Comparison of ENCODE assay signal across 16 mouse cellular contexts in the genomic region with DNA sequence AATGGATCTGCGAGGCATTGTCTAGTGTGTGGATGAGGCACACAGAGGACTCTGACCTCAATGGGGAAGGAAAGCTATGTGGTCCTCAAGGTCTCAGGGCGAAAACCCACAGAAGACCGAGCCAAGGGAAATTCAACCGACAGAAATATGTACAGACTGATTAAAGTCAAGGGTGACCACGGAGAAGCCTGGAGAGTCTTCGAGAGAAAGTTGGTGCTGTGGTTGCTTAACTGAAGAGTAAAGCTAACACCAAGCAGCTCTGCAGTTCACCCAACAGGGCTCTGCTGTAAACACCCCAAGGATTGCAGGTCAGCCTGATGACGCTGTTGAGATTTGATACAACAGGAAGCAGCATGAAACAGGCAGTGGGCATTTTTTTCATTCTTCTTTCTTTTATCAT. TPM values are rescaled to one million over a fixed set of nuclear protein-coding genes. Genes with fewer than 3 reads are reported as not detected.
A peak's percentile ranks its signal among the peaks of the same experiment; 100 is the strongest.
DNase-seq lines count a peak whose midpoint lies in the region; ATAC-seq and TF ChIP-seq lines count a peak whose summit lies in the region.
"Had no signal": no experiment of that assay in that cellular context is flagged by ENCODE, and none has a peak within 500 bp of the region (broad histone marks: within the 10 kb centered on the region; RNA-seq: fewer than 3 reads in every experiment).

No protein-coding gene starts in this region.

- intact Hi-C loops in gastrocnemius, adult 2 months (cut with DNase I), result no loop called here

- no peak overlapping the region for H3K4me2 ChIP-seq in midbrain, embryonic 14.5 days (ENCODE audit: low read length)
- H3K4me2 ChIP-seq: midbrain, embryonic 11.5 days had no signal

- no peak overlapping the region for H3K4me3 ChIP-seq in gastrocnemius, adult 2 months
- no peak overlapping the region for H3K4me3 ChIP-seq in spleen, adult 2 months (ENCODE audit: extremely low read depth, insufficient read depth, insufficient read length)
- no peak overlapping the region for H3K4me3 ChIP-seq in midbrain, embryonic 14.5 days (replicated peaks; ENCODE audit: low read depth, low read length)

- no peak overlapping the region for H3K9ac ChIP-seq in midbrain, embryonic 14.5 days (replicated peaks; ENCODE audit: low read length)
- H3K9ac ChIP-seq: forebrain, postnatal 0 days had no signal

- no peak for TF ChIP-seq CTCF in gastrocnemius, adult 2 months (IDR thresholded peaks at IDR 0.05)
- TF ChIP-seq CTCF in spleen, adult 2 months (IDR thresholded peaks at IDR 0.05; ENCODE audit: extremely low read depth, insufficient read depth, insufficient read length, insufficient replicate concordance), result no peak

- no peak for DNase-seq in gastrocnemius, adult 2 months
- no peak for DNase-seq in gastrocnemius, adult 18-20 months (ENCODE audit: low spot score)
- no peak for DNase-seq in spleen, adult 2 months (ENCODE audit: low read depth in 1 of 2, low spot score in 2 of 2)
- no peak for DNase-seq in spleen, adult 18-20 months
- peak; percentile 66 for DNase-seq in lung, postnatal 36 days
- no peak for DNase-seq in midbrain, embryonic 14.5 days
- no peak for DNase-seq in left cerebral cortex, adult 11 months (ENCODE audit: low spot score)
- DNase-seq in Muller cell, postnatal 12 days (ENCODE audit: inconsistent ontology term), result no peak
- DNase-seq: cerebellum, postnatal 14 days; forebrain, postnatal 0 days; heart, postnatal 10 days; kidney, adult 9 months; left cerebral cortex, postnatal 4 days; retina, postnatal 1 day had no signal

- TF ChIP-seq POLR2A in spleen, adult 2 months (IDR thresholded peaks at IDR 0.05; ENCODE audit: low read depth, low read length), result no peak

- 26% methylated on average over 7 of the region's 7 CpGs for WGBS in spleen, adult 2 months
- WGBS in midbrain, embryonic 14.5 days, result 94% methylated on average over 7 of the region's 7 CpGs

- H3K27me3 ChIP-seq in spleen, adult 2 months (ENCODE audit: control insufficient read depth, insufficient read depth, low read length), result no peaks in the 10 kb centered on the region
- no peaks in the 10 kb centered on the region for H3K27me3 ChIP-seq in midbrain, embryonic 14.5 days (ENCODE audit: control insufficient read depth, insufficient read depth, low read length)

- H3K36me3 ChIP-seq in spleen, adult 2 months (ENCODE audit: control insufficient read depth, insufficient read depth, low read length), result peaks cover 8% of the 10 kb centered on the region; the same call in 1 of the 2 replicates
- no peaks in the 10 kb centered on the region for H3K36me3 ChIP-seq in midbrain, embryonic 14.5 days (ENCODE audit: control insufficient read depth, insufficient read depth, low read length)

- H3K9me3 ChIP-seq in midbrain, embryonic 14.5 days (ENCODE audit: control insufficient read depth, low read length), result no peaks in the 10 kb centered on the region

- H3K27ac ChIP-seq in gastrocnemius, adult 2 months, result peak overlapping the region; percentile 89
- H3K27ac ChIP-seq in spleen, adult 2 months (ENCODE audit: insufficient read depth, low read length), result peak overlapping the region; percentile 55; the same call in 1 of the 2 replicates
- no peak overlapping the region for H3K27ac ChIP-seq in midbrain, embryonic 14.5 days (replicated peaks; ENCODE audit: low read depth, low read length)

- H3K4me1 ChIP-seq in spleen, adult 2 months (ENCODE audit: control insufficient read depth, insufficient read depth, insufficient read length), result peaks cover 28% of the 10 kb centered on the region
- no peaks in the 10 kb centered on the region for H3K4me1 ChIP-seq in midbrain, embryonic 14.5 days (ENCODE audit: control insufficient read depth, insufficient read depth, low read length)

- no peak for ATAC-seq in midbrain, embryonic 14.5 days (ENCODE audit: low FRiP score, low TSS enrichment)
- ATAC-seq: forebrain, postnatal 0 days; hindbrain, embryonic 16.5 days had no signal

RNA-seq across cellular contexts. Expression of a gene that starts 14.3 kb away (rescaled TPM):
- 10 to 100 TPM; 18.4 to 23.5 TPM for total RNA-seq in gastrocnemius, adult 2 months (2021)
- total RNA-seq in gastrocnemius, adult 18-20 months (2021), result 10 to 100 TPM; 14.7 to 20.2 TPM
- polyA plus RNA-seq in spleen, adult 2 months (2012; rRNA removed), result 57.1 and 77.5 TPM in 2 replicates
- 3.6 and 10.4 TPM in 2 replicates for polyA plus RNA-seq in midbrain, embryonic 14.5 days (2014; fragmentation: Nextera tagmentation; extraction: Ambion mirVana)
